Mouse (Mus musculus): Measurements from ENCODE around the gene Uts2r.

DNA sequence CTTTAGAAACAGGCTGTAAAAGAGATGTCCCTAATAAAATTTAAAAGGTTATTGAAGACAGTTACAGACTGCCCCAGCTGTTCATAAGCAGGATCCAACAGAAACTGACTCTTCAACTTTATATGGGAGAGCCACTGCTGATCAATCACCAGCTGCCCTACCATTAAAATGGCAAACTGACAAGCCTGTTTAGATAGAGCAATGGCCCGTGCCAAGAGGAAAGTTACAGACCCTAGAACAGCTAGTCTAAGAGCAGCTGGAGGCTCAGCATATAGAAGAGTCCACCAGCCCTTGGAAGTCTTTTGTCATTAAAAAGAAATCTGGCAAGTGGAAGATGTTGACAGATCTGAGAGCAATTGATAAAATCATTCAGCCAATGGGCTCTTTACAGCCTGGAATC lies 25.5 kb upstream of the Uts2r start:
- TF ChIP-seq CTCF (IDR thresholded peaks at IDR 0.05; ENCODE audit: low read depth, low read length) (no peak), POLR2A (IDR thresholded peaks at IDR 0.05; ENCODE audit: borderline replicate concordance, low read depth, low read length) (no peak)

Measured in bone marrow macrophage, adult 2 months (primary cell).